Mouse (Mus musculus): ENCODE measurements around the gene Theg. TPM values are rescaled to one million over a fixed set of nuclear protein-coding genes. Genes with fewer than 3 reads are reported as not detected.

Gene Theg
- total and polyA plus RNA-seq, 3 experiments, result not detected

DNA sequence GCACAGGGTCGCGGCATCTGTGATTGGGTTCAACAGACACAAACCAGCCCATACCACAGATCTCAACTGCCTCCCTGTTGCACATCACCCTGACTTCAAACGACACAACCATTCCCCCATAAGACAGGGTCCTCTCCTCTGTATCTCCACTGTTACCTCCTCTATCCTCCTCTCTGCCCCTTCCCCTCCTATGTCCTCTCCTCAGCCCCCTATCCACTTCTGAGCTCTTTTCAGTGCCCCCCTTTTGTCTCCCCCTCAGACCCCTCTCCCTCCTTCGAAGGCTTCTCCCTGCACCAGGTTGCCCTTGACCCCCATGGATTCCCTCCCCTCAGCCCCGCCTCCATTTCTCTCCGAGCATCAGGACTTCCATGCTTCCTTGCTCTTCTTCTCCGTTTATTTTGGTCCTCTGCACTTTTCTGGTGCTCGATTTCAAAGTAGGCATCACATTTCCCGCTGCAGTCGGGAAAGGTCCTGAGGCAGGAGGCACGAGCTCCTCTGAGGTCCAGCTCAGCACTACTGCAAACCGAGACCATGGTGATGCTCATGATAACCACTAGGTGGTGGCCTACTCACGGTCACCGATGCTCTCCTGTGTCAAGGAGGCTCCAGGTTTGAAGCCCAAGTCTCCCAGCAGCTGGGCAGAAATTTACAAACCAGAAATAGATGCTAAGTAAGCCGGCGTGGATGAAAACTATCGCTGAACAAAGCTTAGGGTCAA, 7.9 kb upstream of the Theg start:
- DNase-seq, result peak; percentile 50

DNA sequence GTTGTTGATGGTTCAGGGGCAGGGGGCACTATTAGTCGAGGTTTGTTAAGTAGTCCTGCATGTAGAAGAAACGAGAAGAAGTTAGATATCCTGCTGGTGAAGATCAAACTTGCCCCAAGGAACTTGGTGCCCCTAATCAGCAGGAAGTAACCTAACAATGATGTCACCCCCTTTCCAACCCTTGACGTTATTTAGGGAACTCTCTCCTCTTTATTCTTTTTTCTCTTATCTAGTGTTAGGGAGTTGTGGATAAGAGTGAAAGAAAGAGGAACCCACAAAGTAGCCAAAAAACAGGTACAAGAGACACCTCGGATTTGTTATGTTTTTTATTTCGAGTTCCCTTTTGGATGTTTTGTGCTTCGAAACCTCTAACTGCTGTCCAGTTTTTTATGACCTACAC, 7.0 kb upstream of the Theg start:
- DNase-seq, result no peak

DNA sequence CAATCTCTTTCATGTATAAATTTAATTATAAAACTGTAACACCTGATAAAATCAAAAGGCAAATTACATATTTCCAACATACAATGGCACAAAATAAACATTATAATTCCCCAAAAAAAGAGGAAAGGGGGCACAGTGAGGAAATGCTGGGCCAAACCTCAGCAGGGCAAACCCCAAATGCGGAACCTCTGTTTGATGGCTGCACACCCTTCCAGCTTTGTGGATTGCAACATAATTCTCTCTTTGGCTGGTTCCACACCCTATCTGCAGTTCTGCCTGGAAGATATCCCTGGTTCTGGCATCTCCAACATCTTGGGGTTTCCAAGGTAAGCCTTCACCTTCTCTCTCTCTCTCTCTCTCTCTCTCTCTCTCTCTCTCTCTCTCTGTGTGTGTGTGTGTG, 3.6 kb upstream of the Theg start:
- DNase-seq, result no peak

DNA sequence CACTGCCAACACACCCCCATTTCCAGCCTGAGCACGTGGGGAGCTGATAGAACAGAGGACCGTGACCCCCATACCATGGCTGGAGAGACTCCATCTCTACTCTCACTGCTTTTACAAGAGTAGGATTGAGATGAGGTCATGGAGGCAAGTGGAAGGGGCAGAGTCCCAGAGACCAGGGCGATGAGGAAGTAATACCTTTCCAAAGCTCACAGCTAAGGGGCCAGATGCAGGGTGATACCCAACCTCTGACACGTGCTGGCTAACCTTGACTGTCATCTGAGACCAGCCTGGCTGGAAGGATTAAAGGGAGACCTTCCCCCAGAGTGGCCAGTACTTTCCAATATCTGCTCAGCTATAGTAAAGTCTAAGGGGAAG, 608 bp upstream of the Theg start:
- DNase-seq, result no peak

DNA sequence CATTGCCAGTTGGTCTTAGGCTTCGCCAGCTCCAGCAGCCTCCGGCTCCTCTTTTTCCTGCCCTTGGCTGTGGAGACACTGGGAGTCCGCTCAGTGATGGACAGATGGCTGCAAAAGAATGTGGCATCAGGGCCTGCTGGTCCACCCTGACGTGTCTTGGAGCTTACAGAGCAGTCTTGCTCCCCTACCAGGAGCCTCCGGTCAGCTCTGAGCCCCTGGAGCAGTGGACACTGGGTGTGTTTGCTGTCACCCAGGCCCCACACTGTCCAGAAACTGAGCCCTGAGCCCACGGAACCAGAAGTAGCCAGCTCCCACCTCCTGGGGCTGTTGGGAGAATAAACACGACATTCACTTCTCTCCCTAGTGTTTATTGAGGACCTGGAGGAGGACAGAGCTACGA, 888 bp downstream of the Theg start:
- DNase-seq, result no peak

DNA sequence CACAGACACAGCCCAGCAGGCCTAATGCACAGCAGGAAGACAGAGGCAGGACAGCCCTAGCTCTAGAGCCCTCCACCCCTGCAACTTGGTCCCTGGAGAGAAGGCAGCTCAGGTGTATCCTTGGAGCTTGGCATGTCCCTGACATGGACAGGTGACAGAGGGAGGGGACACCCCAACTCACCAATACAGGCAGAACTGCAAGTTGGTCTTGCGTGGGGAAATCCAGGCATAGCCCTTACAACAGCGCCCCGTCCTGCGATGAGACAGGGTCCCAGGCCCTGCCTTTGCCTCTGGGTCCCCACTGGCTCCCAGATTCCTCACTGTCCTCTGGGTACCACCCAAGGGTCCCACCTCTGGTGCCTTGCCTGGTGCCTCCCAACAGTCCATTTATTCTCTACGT, 1.4 kb downstream of the Theg start:
- DNase-seq, result no peak

DNA sequence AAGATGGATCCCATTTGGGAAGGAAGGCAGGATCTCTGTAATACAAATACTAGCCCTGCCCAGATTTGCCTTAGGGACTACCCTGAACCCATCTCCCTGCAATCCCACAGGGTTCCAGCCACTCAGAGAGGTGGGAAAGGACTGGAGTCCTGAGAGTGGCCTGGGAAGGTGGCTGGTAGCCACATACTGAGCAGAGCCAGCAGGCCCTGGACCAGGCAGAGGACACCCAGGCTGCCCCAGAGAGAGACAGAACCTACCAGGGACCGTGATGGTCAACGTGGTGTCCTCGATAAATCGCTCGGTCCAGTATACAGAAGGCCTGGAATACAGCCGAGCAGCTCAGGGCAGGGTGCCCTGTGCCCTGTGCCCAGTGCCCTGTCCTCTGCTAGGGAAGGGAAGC, 2.0 kb downstream of the Theg start:
- DNase-seq, result no peak

DNA sequence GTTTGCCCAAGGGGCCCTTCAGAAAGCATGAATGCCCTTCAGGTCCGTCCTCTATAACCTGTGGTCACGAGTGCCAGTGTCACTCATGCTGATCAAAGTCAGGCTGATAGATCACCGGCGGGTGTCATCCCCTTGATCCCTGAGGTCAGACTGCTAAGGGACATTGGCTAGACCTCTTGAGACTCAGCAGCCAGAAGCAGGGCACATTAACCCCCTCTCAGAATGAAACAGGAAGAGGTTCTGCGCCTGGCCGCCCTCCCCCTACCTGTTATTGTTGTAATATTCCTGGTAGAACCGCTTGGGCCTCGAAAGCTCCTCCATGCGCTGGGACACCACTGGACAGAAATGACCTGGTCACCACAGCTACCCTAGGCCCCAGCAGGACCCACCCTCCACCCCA, 2.7 kb downstream of the Theg start:
- DNase-seq, result no peak

DNA sequence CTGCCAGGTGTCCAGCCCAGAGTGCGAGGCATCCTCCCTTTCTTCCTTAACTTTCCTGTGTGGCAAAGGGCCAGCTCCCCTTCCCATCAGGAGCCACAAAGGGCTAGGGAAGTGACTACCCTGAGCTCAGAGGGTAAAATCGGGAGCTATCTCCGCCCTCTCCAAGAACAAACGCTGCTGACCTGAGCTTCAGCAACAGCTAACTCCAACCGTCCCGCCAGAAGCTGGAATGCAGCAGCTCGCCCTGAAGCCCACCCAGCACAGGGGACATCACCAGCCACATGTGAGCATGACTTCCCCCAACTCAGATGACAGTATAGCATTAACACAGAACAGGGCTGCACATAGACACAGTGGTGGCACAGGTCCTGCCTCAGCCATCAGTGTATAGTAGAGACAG, 3.1 kb downstream of the Theg start:
- DNase-seq, result no peak

DNA sequence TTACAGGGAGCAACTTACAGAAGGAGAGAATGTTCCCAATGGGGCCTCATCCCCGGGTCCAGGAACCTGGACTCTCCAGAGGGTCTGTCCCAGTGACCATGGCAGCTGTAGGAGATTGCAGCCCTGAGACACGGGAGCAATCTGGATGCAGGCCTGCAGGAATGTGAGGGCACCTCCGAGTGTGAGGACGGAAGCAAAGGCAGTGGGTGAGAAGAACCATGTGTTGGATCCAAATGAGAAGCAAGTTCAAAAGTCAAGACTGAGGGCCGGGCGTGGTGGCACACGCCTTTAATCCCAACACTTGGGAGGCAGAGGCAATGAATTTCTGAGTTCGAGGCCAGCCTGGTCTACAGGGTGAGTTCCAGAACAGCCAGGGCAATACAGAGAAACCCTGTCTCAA, 5.6 kb downstream of the Theg start:
- DNase-seq, result no peak

DNA sequence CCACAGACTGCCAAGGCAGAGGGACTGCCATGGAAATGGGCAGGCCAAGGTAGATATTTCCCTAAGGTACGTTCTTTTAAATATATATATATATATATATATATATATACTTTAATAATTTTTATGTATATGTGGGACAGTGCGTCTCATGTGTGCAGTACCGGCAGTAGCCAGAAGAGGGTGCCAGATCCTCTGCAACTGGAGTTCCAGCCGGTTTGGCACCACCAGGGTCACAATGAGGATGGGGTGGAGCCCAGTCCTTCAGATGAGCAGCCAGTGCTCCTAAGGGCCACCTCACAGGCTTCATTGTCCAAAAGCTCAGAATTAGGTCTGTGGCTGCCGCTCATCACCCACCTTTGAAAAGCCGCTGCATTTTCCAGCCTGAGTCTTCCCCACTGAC, 6.3 kb downstream of the Theg start:
- DNase-seq, result no peak

DNA sequence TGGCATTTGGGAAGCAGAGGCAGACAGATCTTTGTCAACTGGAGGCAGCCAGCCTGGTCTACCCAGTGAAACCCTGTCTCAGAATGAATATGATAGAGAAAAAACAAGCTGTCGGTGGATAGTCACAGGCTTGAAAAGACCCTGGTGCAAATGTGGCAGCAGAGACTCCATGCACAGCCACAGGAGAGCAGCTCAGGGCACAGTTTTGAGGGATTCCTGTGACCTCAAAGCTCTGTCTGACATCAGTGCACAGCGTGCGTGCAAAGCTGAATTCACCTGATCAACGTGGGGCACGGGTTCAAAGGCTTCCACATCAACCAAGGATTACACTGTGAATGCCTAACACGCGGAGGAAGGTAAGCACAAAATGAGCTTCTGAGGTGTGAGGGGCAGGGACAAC, 6.8 kb downstream of the Theg start:
- no peak for DNase-seq

DNA sequence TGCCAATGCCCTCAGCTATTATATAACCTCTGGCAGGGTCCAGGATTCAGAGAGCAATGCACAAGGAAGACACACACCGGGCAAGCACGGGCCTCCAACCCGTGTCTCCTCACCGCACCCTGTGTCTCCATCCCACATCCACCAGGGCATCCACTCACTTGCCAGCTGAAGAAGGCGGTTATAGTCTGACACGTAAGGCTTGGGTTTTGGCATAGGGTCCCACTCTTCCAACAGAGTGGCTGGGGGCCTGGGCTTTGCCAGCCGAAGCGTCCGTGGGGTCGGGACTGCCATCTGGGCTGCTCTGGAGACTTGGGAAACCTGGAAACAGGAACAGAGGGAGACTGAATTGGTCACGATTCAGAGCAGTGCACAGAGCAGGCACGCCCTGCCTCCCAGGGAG, 7.3 kb downstream of the Theg start:
- no peak for DNase-seq

DNA sequence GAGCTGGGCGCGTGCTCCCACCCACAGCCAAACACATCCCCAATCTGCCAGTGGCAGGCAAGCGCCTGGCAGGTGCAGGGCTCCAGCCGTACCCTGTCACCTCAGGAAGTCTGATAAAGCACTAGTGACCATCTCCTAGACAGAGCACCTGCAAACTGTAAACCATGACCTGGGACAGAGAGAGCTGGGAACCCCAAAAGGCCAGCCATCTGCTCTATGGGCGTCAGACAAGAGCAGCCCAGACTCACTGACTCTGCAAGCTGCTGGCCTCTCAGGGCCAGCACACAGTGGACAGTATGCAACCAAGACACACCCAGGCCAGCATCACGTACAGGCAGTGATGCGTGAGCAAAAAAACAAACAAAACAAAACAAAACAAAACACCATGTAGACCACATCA, 8.2 kb downstream of the Theg start:
- no peak for DNase-seq

DNA sequence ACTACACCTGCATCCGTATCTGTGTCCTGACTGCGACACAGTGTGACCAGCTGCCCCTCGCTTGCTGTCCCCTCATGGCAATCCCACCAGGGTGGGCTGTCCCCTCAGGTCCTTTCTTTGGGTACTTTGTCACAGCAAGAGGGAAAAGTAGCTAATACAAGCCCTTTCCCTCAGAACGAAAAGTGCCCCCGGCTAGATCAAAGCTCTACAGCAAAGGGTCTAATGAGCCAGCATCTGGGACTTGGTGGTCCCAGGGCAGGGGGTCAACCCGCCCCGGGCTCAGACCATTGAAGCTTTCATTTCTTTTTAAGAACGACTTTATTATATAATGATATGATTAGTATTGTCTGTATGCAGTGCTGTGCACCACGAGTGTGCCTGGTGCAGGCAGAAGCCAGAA, 8.9 kb downstream of the Theg start:
- no peak for DNase-seq

DNA sequence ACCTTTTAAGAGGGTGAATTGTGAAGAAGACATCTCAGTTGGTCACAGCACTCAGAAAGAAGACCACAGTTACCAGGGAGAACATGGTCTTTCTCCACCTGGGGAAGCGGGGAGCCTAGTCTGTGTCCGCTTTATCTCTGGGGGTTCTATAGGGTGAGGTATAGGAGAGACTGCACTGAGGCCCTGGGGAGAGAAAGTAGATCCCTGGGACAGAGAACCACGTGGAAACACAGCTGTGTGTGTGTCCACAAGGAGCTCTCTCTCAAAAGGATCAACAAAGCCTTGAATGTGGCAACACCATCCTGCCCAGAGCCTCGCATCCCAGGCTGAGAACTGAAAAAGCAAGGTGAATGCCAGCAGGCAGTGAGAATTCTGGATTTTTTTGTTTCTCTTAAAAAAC, 9.8 kb downstream of the Theg start:
- DNase-seq, result no peak

DNA sequence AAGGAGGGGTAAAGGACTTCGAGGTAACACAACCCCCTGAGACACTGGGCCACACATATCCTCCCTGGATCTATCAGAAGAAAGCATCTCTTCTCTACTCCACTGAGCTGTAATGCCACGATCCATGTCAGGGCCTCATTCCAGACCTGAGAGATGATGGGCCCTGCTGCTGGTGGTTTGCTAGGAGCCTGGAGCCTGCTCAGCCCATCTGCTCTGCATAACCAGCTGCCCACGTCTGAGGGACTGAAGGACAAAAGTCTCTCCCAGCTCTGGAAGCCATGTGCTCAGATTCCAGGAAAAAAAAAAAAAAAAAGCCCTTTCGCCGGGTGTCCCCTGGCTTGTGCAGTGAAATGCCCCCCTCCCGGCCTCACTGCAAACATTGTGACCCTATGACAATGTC, 11.4 kb downstream of the Theg start:
- DNase-seq, result no peak

DNA sequence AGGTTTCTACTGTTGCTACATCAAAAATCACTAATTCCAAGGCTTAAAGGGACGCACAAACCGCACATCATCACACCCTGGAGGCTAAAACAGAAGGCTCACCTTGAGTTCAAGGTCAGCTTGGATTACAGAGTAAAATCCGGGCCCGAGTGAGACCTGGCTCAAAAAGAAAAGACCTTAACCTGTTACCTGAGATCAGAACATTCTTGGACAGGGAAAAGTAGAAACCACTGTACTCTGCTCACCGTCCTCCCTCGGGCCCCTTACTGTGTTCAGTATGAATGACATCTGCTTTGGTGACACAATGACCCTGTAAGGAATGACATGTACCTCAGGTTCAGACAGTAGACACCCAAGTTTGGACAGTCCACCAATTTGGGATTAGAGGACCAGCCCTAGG, 12.3 kb downstream of the Theg start:
- DNase-seq, result no peak

DNA sequence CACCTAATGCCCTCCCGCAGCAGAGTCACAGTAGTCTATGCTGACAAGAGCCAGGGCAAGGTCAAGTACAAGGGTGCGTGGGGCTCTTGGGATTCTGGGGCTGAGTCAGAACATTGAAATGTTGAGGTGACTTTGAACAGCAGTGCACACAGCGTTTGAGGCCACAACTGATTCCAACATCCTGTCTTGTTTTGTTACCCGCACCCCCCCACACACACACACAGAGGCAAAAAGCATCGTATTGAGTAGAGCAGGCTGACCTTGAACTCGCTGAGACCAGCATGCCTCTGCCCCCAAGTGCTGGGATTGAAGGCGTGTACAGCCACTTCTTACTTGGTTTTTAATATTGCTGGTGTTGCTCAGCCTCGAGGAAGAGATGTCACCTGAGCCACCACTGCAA, 12.8 kb downstream of the Theg start:
- peak; percentile 23 for DNase-seq

DNA sequence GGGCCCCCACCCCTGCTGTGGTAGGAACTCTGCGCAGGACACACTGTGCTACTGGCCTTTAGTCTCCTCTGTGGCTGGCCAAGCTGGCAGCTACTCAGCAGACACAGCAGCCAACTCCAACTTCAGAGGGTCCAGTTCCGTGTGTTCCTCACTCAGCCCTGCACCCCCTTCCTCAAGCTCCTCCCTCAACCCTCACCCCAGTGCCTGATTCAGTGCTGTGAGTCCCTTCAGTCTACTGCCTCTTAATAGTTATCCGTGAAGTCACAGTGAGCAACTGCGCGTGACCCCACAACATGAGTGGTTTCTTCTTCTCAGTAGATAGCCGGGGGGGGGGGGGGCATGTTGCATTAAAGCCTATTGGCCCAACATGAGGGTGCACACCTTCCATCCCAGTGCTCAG, 13.5 kb downstream of the Theg start:
- DNase-seq, result no peak

DNA sequence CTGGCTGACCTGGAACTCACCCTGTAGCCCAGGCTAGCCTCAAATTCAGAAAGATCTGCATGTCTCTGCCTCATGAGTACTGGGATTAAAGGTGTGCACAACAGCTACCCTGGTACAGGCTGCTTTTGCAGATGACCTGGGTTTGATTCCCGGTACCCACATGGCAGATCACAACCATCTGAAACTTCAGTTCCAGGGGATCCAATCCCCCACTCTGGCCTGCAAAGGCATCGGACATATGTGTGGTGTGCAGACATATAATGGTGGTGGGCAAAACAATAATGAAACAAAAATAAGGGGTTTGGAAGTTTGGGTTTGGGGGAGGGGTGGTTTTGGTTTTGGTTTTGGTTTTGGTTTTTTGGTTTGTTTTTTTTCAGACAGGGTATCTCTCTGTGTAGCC, 15.8 kb downstream of the Theg start:
- DNase-seq, result no peak

DNA sequence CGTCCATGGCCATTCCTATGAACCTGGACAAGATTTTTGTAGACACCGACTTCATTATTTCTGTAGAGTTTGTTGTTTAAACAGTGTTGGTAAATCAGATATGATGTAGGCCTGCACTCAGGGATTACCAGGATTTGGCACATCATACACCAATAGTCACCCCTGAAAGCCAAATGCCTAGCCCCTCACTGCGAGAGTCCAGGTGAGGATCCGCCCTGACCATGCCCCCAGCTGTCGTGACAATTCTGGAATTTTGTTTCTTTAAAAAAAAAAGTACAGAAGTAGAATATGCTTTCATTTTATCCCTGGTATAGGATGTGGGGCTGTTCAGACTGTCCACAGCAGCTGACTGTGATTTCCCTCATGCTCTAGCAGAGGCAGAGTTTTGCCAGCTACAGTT, 17.2 kb downstream of the Theg start:
- DNase-seq, result no peak

DNA sequence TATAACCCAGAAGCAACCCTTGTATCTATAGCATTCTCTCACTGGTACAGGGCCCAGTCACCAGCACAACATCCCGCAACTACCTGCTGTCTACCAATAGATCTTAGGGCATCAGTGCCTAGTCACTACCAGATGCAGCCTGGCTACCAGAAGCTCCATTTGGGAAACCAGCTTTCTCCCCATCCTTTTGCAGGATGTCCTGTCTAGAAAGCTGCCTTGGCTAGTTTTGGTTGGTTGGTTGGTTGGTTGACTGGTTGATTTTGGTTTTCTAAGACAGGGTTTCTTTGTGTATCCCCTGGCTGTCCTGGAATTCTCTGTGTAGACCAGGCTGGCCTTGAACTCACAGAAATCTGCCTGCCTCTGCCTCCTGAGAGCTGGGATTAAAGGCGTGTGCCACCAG, 27.4 kb downstream of the Theg start:
- no peak for DNase-seq

DNA sequence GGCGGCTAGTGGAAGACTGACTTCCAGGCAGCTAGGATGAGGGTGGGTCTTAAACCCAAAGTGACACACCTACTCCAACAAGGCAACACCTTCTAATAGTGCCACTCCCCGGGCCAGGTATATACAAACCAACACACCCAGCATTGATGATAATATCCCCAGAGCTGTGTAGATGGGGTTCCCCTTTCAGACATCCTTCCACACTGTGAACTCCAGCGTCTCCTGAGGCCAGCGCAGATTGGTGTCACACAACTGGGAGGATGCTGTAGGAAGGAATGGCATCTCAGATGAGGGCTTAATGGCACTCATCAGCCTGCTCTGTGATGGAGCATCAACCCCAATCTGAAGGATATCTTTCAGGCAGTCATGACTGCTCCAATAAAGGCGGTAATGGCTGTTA, 29.6 kb downstream of the Theg start:
- DNase-seq, result no peak

DNA sequence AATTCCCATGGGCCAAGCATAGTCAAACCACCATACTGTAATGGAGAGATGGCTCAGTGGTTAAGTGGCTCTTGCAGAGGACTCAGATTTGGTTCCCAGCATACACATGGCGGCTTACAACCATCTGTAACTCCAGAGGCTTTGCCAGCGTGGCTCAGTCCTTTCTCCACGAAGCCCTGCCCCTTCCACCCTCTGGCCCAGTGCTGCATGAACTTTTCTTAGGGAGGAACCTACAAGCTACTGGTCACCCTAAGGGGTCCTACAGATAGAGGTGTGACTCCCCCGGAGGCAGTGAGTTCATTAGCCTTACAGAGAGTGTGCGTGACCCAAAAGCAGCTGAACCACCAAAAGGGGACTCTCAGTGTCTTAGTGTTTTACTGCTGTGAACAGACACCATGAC, 30.2 kb downstream of the Theg start:
- DNase-seq, result no peak

All from adrenal gland, adult 2 months (tissue).